Mouse (Mus musculus) liver, embryonic 13.5 days (tissue): ENCODE measurements around the gene Ppp2ca. TPM values are rescaled to one million over a fixed set of nuclear protein-coding genes. Genes with fewer than 3 reads are reported as not detected.
A peak's percentile ranks its signal among the peaks of the same experiment; 100 is the strongest.

Source experiments
- ATAC-seq: fragments of 200-750 bp; cut with Nextera tagmentation; 2 replicates; pipeline ENCODE4 v1.8.0; 2017; ENCODE audit warnings: low read depth, mild to moderate bottlenecking, moderate number of reproducible peaks, moderate library complexity
- DNase-seq: peaks from one replicate; pipeline ENCODE4 v3.0.0; 2022
- H3K27ac ChIP-seq: fragments of 300-500 bp; sonication (generic); 2 replicates; pipeline ENCODE4 v1.5.1; 2015; ENCODE audit warnings: moderate library complexity, mild to moderate bottlenecking, inconsistent platforms
- H3K27me3 ChIP-seq: fragments of 300-500 bp; sonication (generic); 2 replicates; pipeline ENCODE4 v1.6.1; 2015; ENCODE audit warnings: mild to moderate bottlenecking, inconsistent platforms
- H3K36me3 ChIP-seq: fragments of 300-500 bp; sonication (generic); 2 replicates; pipeline ENCODE4 v1.6.1; 2015; ENCODE audit warnings: mild to moderate bottlenecking, inconsistent platforms
- H3K4me1 ChIP-seq: fragments of 300-500 bp; sonication (generic); replicated peaks from 2 replicates; pipeline ENCODE4 v1.6.1; 2015; ENCODE audit warnings: inconsistent platforms
- H3K4me2 ChIP-seq: fragments of 300-500 bp; sonication (generic); 2 replicates; pipeline ENCODE4 v1.6.1; 2015; ENCODE audit warnings: inconsistent platforms, mild to moderate bottlenecking, moderate library complexity
- H3K4me3 ChIP-seq: fragments of 300-500 bp; sonication (generic); replicated peaks from 2 replicates; pipeline ENCODE4 v1.5.1; 2015; ENCODE audit warnings: mild to moderate bottlenecking, inconsistent platforms
- H3K9ac ChIP-seq: fragments of 300-500 bp; sonication (generic); 2 replicates; pipeline ENCODE4 v1.6.1; 2015; ENCODE audit warnings: mild to moderate bottlenecking, inconsistent platforms
- H3K9me3 ChIP-seq: fragments of 300-500 bp; sonication (generic); replicated peaks from 2 replicates; pipeline ENCODE4 v1.6.1; 2016; ENCODE audit warnings: inconsistent platforms
- whole genome bisulfite sequencing: fragments of 180-500 bp; shearing (Covaris S2); methylation state at CpG from one replicate; pipeline ENCODE4 v1.1.7; 2015; ENCODE audit not compliant: insufficient replicate concordance; 5-methylcytosine and 5-hydroxymethylcytosine counted together
- polyA plus RNA-seq: library from polyadenylated mRNA; unstranded; fragments of >200 nt; fragmentation: Nextera tagmentation; extraction: Ambion mirVana; gene quantifications from 2 replicates; pipeline ENCODE4 v1.2.1, GENCODE M21; 2015

Ppp2ca gene
- polyA plus RNA-seq, 1 experiment from 2014 or later, result 37.6 TPM

DNA sequence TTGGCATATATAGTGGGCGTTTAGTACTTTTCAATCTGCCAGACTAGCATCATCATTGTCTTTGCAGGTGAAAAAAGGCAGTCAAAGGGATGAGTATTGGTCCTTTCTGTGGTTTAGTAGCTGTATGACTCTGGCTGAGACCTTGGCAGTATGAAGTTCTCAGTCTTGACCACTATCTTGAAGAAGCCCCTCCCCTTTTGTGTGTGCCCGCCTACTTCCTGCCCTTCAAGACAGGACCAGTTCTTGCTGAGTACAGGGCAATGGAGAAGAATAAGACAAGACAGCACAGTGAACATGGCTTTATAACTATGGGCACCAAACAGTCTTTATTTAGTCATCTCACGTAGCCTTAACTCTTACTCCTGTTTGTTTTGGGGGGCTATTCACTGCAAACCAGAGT, 1.5 kb upstream of the Ppp2ca start:
- DNase-seq (no peak), ATAC-seq (no peak)
- no peak overlapping the region for H3K27ac ChIP-seq
- H3K27me3 ChIP-seq, result 0 out of 2 replicates have a peak, but pooled peaks cover 2% of the 10 kb centered on the region
- no peak overlapping the region for H3K4me3 ChIP-seq
- H3K4me2 ChIP-seq, result no peak overlapping the region
- H3K9me3 ChIP-seq, result no peaks in the 10 kb centered on the region
- 0 out of 2 replicates have a peak, but pooled peaks cover 3% of the 10 kb centered on the region for H3K36me3 ChIP-seq
- no peak overlapping the region for H3K9ac ChIP-seq
- H3K4me1 ChIP-seq, result peaks cover 35% of the 10 kb centered on the region
- 54% methylated on average over 3 of the region's 3 CpGs for WGBS

DNA sequence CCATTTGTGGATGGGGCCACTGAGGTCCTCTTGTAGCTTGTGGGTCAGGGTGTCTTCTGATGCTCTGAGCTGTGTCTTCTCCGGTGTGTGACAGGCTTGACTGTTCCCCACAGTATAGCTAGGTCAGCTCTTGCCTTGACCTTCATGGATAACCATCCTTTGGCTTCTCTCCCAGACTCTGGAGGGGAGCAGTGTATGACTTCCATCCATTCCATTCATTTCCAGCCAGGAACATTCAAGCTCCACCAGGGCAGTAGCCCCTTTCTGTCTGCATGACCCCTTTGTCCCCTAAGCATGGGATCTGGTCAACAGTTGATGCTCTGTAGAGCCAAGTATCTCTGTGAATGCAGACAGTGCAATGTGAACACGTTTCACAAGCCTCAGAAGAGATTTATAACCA, 885 bp upstream of the Ppp2ca start:
- peaks cover 41% of the 10 kb centered on the region for H3K4me1 ChIP-seq
- H3K9me3 ChIP-seq, result no peaks in the 10 kb centered on the region
- peak overlapping the region; percentile 99 for H3K9ac ChIP-seq
- WGBS, result 72% methylated on average over 2 of the region's 2 CpGs
- 0 out of 2 replicates have a peak, but pooled peaks cover 2% of the 10 kb centered on the region for H3K27me3 ChIP-seq
- peak overlapping the region; percentile 97; the same call in 1 of the 2 replicates for H3K4me3 ChIP-seq
- H3K27ac ChIP-seq, result peak overlapping the region; percentile 99
- 0 out of 2 replicates have a peak, but pooled peaks cover 3% of the 10 kb centered on the region for H3K36me3 ChIP-seq
- H3K4me2 ChIP-seq, result peak overlapping the region; percentile 87
- DNase-seq, result no peak
- ATAC-seq, result no peak

DNA sequence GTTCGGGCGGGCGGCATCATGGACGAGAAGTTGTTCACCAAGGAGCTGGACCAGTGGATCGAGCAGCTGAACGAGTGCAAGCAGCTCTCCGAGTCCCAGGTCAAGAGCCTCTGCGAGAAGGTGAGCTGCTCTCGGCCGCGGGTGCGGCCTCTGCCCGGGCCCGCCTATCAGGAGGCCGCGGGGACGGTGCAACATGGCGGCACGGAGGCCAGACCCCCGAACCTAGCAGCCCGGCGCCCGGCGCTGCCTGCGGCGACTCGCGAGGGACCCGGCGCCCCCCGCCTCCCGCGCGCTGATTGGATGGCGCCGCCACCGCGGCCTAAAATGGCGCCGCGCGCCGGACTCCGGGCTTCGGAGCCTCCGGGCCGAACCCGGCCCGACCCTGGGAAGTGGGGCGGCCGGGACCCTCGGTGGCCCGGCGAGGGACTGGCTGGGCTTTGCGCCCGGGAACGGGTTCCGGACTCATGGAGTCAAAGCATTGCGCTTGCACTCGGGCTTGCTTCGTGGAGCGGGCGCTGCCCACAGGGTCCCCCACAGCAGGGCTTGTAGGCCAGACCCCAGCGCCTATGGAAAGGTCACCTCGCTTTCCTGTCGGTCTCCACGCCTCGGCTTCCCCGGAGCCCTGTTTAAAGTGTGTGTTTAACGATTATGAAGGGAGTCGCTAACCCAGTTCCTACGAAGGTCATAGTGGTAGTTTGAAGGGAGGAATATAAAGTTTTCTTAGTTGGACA, 715 bp downstream of the Ppp2ca start:
- no peaks in the 10 kb centered on the region for H3K9me3 ChIP-seq
- DNase-seq, result peak; percentile 69
- peak overlapping the region; percentile 87 for H3K4me2 ChIP-seq
- WGBS, result under 1% methylated on average over 72 of the region's 72 CpGs
- H3K4me1 ChIP-seq, result peaks cover 51% of the 10 kb centered on the region
- H3K36me3 ChIP-seq, result 0 out of 2 replicates have a peak, but pooled peaks cover 3% of the 10 kb centered on the region
- no peaks in the 10 kb centered on the region for H3K27me3 ChIP-seq
- H3K27ac ChIP-seq, result peak overlapping the region; percentile 99
- H3K4me3 ChIP-seq, result peak overlapping the region; percentile 97
- peak; percentile 56 for ATAC-seq
- H3K9ac ChIP-seq, result peak overlapping the region; percentile 99

DNA sequence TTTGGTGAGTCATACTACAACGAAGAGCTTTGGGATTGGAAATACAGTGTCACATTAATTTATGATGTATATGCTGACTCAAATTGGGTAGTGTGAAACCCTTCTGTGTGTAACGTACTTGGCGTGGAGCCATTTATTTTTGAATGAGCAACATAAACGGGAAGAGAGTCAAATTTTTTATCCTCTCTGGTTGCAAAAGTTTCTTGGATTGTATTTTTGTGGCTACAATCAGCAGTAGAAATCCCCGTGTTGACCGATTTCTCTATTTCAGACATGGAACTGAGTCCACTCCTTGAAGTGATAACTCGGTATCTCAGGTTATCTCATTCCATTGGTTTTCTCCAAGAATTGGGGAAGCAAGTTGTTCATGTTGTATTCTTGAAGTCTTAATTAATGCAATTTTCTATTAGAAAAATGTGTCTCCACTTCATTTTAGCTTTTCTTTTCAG, 1.3 kb downstream of the Ppp2ca start:
- Histone ChIP-seq H3K36me3 (0 out of 2 replicates have a peak, but pooled peaks cover 3% of the 10 kb centered on the region), H3K4me3 (peak overlapping the region; percentile 97), H3K9ac (peak overlapping the region; percentile 99), H3K27ac (peak overlapping the region; percentile 99), H3K27me3 (no peaks in the 10 kb centered on the region), H3K4me2 (peak overlapping the region; percentile 87), H3K4me1 (peaks cover 57% of the 10 kb centered on the region), H3K9me3 (no peaks in the 10 kb centered on the region)
- DNase-seq, result no peak
- WGBS, result 1% methylated on average over 7 of the region's 7 CpGs
- ATAC-seq, result no peak

DNA sequence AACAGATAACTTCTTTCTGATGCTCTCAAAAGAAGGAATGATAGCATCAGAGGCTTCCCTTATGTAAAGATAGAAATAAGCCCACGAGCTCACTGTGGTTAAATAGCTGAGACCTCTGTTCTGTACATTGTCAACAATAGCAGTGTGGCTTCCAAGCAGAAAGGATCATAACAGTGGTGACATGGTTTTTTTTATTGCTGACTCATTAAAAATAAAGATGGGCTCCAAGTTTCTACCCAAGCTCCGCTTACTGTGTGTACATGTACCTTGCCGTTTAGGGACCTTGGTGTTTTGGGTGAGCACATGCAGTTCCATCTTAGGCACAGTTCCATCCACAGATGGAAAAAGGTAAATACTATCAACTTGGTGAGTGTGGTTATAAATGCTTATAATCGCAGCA, 4.5 kb downstream of the Ppp2ca start:
- Histone ChIP-seq H3K27me3 (no peaks in the 10 kb centered on the region), H3K9me3 (no peaks in the 10 kb centered on the region), H3K4me2 (no peak overlapping the region), H3K36me3 (0 out of 2 replicates have a peak, but pooled peaks cover 3% of the 10 kb centered on the region), H3K4me1 (peaks cover 63% of the 10 kb centered on the region), H3K9ac (no peak overlapping the region), H3K4me3 (no peak overlapping the region), H3K27ac (peak overlapping the region; percentile 7; the same call in 1 of the 2 replicates)
- WGBS, result 56% methylated on average over 4 of the region's 4 CpGs
- ATAC-seq (no peak), DNase-seq (no peak)

DNA sequence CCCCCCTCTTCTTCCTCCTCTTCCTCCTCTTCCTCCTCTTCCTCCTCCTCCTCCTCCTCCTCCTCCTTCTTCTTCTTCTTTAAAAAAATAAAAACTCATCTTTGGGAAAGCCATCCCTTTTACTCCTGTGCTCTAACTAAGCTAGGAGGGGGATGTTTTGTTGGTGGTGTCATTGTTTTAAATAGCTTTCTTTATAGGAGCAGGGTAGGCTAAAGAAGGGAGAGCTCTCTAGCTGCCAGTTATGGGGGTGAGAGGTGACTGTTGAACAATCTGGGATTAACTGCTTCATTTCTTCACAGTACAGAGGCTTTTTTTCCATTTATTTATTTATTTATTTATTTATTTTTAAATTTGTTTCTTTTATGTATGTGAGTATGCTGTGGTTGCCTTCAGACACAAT, 7.0 kb downstream of the Ppp2ca start:
- Histone ChIP-seq H3K4me1 (peaks cover 70% of the 10 kb centered on the region), H3K27ac (no peak overlapping the region), H3K27me3 (no peaks in the 10 kb centered on the region), H3K4me3 (no peak overlapping the region), H3K4me2 (no peak overlapping the region), H3K9me3 (no peaks in the 10 kb centered on the region), H3K36me3 (0 out of 2 replicates have a peak, but pooled peaks cover 6% of the 10 kb centered on the region), H3K9ac (no peak overlapping the region)
- no peak for ATAC-seq
- no peak for DNase-seq

DNA sequence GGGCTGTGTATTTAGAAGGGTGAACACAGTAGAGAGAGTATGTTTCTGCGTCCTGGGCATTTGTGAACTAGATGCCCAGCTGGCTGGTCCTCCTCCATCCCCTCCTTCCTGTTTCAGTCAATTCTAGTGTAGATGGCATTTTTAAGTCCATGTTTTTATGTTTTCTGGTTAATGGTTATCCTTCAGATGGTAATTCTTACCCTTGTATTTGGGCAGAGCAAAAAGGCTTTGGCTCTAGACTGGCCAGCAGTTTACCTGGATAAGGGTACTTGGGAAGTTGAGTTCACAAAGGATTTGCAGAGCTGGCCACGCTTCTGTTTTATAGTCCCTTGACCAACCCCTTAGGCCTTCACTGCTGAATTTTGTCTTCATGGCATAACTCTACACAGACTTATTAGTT, 7.6 kb downstream of the Ppp2ca start:
- no peak for ATAC-seq
- Histone ChIP-seq H3K4me1 (peaks cover 65% of the 10 kb centered on the region), H3K36me3 (0 out of 2 replicates have a peak, but pooled peaks cover 5% of the 10 kb centered on the region)

DNA sequence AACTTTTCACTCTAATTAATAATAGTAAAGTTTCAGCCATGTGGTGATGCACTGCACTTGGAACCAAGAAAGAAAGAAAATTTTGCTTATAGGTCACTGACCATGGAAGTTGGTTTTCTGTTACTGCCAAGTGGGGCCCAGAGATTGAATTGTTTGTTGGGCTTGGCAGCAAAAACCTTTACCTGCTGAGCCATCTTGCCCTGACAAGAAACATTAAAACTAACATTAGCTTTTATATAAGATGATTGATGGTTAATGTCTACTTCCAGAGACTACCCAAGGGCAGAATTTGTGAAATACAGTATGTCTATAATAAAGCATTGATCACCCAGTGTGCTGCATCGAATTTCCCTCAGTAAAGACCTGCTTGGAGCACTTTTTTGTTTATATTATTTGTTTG, 8.0 kb downstream of the Ppp2ca start:
- DNase-seq (no peak), ATAC-seq (no peak)
- Histone ChIP-seq H3K4me1 (peaks cover 61% of the 10 kb centered on the region), H3K27ac (no peak overlapping the region), H3K9me3 (no peaks in the 10 kb centered on the region), H3K36me3 (0 out of 2 replicates have a peak, but pooled peaks cover 2% of the 10 kb centered on the region), H3K4me2 (no peak overlapping the region), H3K4me3 (no peak overlapping the region), H3K27me3 (no peaks in the 10 kb centered on the region), H3K9ac (no peak overlapping the region)
- 77% methylated on average over 1 of the region's 1 CpGs for WGBS

More for the DNA sequence above, 7.6 kb downstream of the Ppp2ca start:
- Histone ChIP-seq H3K4me3 (no peak overlapping the region), H3K27me3 (no peaks in the 10 kb centered on the region), H3K9ac (no peak overlapping the region), H3K4me2 (no peak overlapping the region), H3K27ac (peak overlapping the region; percentile 24; the same call in 1 of the 2 replicates), H3K9me3 (no peaks in the 10 kb centered on the region)
- 86% methylated on average over 2 of the region's 2 CpGs for WGBS
- DNase-seq, result no peak

DNA sequence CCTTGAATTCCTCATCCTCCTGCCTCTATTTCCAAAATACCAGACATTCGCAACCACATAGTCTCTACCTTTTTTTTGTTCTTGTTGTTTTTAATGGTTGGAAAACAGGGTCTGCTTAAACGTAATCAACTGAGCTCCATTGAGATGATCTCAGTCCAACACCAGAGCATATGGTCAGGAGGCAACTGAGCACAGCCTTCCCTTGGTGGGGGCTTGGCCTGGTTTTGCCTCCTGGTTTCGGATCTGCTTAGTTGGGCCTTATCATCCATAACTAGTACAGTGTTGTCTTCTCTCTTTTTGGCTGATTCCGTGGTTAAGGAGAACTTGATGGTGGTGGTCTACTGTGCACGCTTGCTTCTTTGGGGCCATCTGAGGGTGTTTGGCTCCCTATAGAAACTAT, 10.3 kb downstream of the Ppp2ca start:
- no peak overlapping the region for H3K4me3 ChIP-seq
- no peak overlapping the region for H3K4me2 ChIP-seq
- H3K36me3 ChIP-seq, result peaks cover 15% of the 10 kb centered on the region
- H3K4me1 ChIP-seq, result peaks cover 56% of the 10 kb centered on the region
- H3K27me3 ChIP-seq, result no peaks in the 10 kb centered on the region
- ATAC-seq (no peak), DNase-seq (no peak)
- 75% methylated on average over 5 of the region's 5 CpGs for WGBS
- no peaks in the 10 kb centered on the region for H3K9me3 ChIP-seq
- H3K9ac ChIP-seq, result no peak overlapping the region
- H3K27ac ChIP-seq, result no peak overlapping the region

DNA sequence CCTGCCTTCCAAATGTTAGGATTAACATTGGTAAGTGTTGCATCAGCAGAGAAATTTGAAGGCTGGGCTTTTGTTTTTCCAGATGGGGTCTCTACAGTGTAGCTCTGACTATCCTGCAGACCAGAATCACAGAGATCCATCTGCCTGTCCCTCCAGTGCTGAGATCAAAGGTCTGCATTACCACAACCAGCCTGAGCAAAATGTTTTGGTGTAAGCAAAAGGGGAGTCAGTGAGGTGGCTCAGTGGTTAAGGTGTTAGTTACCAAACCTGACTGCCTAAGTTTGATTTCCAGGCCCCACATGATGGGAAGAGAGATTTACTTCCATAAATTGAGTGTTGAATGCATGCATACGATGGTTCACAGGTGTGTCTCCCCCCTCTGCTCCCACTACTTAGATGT, 10.9 kb downstream of the Ppp2ca start:
- Histone ChIP-seq H3K9ac (no peak overlapping the region), H3K9me3 (no peaks in the 10 kb centered on the region), H3K4me2 (no peak overlapping the region), H3K27me3 (no peaks in the 10 kb centered on the region), H3K4me1 (peaks cover 57% of the 10 kb centered on the region), H3K36me3 (peaks cover 21% of the 10 kb centered on the region), H3K4me3 (no peak overlapping the region), H3K27ac (no peak overlapping the region)
- 74% methylated on average over 1 of the region's 1 CpGs for WGBS
- DNase-seq (no peak), ATAC-seq (no peak)

DNA sequence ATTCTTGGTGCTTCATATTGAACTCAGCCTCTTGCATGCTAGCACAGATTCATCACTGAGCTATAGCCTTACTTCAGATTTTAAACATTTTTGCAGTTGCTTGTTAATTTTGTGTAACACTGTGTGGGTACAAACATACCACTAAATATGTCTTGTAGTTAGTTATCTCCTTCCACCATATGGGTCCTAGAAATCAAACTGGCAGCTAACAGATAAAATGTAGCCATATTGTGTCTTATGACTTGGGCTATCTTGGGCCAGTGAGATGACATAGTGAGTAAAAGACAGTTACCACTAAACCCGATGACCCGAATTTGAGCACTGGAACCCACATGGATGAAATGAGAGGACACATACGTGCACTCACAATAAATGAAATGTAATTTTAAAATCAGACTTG, 17.0 kb downstream of the Ppp2ca start:
- no peaks in the 10 kb centered on the region for H3K9me3 ChIP-seq
- 0 out of 2 replicates have a peak overlapping the region, but pooled peaks have one; percentile 16 for H3K4me3 ChIP-seq
- WGBS, result 34% methylated on average over 3 of the region's 3 CpGs
- peaks cover 74% of the 10 kb centered on the region for H3K36me3 ChIP-seq
- DNase-seq, result peak; percentile 28
- H3K4me1 ChIP-seq, result peaks cover 48% of the 10 kb centered on the region
- H3K4me2 ChIP-seq, result peak overlapping the region; percentile 39
- no peak overlapping the region for H3K9ac ChIP-seq
- ATAC-seq, result peak; percentile 88
- peak overlapping the region; percentile 81 for H3K27ac ChIP-seq
- no peaks in the 10 kb centered on the region for H3K27me3 ChIP-seq
